Mouse (Mus musculus) heart, postnatal 14 days (tissue): ENCODE results near the gene Zw10. TPM values are rescaled to one million over a fixed set of nuclear protein-coding genes. Genes with fewer than 3 reads are reported as not detected.

ENCODE experiments used
- DNase-seq, 2 experiments: peaks; one replicate each; pipeline ENCODE4 v3.0.0; 2021 to 2022
- intact Hi-C: fragments of 180-260 bp; cut with DNase I; formaldehyde crosslinking; loops from one replicate; pipeline ENCODE4 v1.15.1; 2025
- total RNA-seq, 2 experiments: library from RNA; stranded (reverse); gene quantifications; 2 replicates each; pipeline ENCODE4 v1.2.3; 2021

The Zw10 gene
- total RNA-seq, 2 experiments from 2014 or later = 11.9 to 13.1 TPM

DNA sequence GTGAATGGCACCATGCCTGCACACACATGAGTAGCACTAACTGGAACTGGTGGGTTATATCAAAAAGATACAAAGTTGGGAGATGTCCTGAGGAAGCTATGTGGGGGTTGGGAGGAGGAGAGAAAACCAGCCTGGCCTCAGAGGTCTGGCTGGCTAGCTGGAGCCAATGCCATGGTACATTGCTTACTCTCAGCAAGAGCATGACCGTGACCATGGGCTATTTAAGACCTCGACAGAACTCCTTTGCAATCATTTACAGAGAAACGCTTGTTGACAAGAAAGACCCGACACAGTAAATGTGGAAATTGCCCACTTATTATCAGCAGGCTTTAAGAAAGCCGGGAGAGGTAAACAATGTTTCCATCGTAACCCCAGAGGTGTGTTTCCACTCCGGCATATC is 70.3 kb downstream of the Zw10 start:
- intact Hi-C loops = no loop called here
- DNase-seq = no peak

Other genes with a start within 250 kb of the Zw10 start
- gene Zbtb16, start 219.4 kb upstream of the Zw10 start, total RNA-seq = 100 to 1,000 TPM; 144 to 166 TPM
- not detected for gene Htr3a, start 144.5 kb upstream of the Zw10 start, total RNA-seq
- not detected for gene Htr3b, start 90.6 kb upstream of the Zw10 start, total RNA-seq
- gene Usp28, start 70.2 kb upstream of the Zw10 start, total RNA-seq = 100 to 1,000 TPM; 140 to 145 TPM
- under 1 TPM in 1 of 2 experiments, not detected in 1; 0.63 TPM for gene Tmprss5, start 25.6 kb downstream of the Zw10 start, total RNA-seq
- not detected for gene Gm4894, start 194.9 kb downstream of the Zw10 start, total RNA-seq